Mouse (Mus musculus) layer of hippocampus, postnatal 25 days (tissue): ENCODE results near the gene Rab38. TPM values are rescaled to one million over a fixed set of nuclear protein-coding genes. Genes with fewer than 3 reads are reported as not detected.

Experiments
- DNase-seq, 2 experiments: peaks; one replicate each; pipeline ENCODE4 v3.0.0; 2022; ENCODE audit warnings: mixed read lengths in 2 of 2, low spot score in 1 of 2; ENCODE audit errors: extremely low spot score in 1 of 2
- total RNA-seq, 2 experiments: library from RNA; stranded (reverse); gene quantifications; 2 replicates each; pipeline ENCODE4 v1.2.3; 2021

The Rab38 gene
- total RNA-seq, 2 experiments from 2014 or later = 1.7 to 2.1 TPM

- no peak for DNase-seq
Observed at GRCm38 (mm10) chr7:88522481-88522880, 92.4 kb downstream of the Rab38 start.

GRCm38 (mm10) chr7:88527100-88527671 is 97.1 kb downstream of the Rab38 start:
- no peak for DNase-seq

- no peak for DNase-seq
Observed at GRCm38 (mm10) chr7:88536127-88536531, 106.1 kb downstream of the Rab38 start.

- no peak for DNase-seq
Observed at GRCm38 (mm10) chr7:88536743-88537142, 106.7 kb downstream of the Rab38 start.

Other genes with a start within 250 kb of the Rab38 start
- gene Ctsc, start 152.2 kb upstream of the Rab38 start, total RNA-seq = 10 to 100 TPM; 12.0 to 13.2 TPM